Mouse (Mus musculus) embryo, embryonic 10 days (tissue): ENCODE results near the gene Serpinf2.
A peak's percentile ranks its signal among the peaks of the same experiment; 100 is the strongest.
"Not testable (repeated sequence)": the region's sequence is repeated elsewhere in the genome, so short reads cannot be mapped to it uniquely, and the experiment has no call there.

Experiments used
- DNase-seq: peaks from one replicate; pipeline ENCODE4 v3.0.0-alpha.2; 2015; ENCODE audit warnings: low spot score

Gene Serpinf2

DNA sequence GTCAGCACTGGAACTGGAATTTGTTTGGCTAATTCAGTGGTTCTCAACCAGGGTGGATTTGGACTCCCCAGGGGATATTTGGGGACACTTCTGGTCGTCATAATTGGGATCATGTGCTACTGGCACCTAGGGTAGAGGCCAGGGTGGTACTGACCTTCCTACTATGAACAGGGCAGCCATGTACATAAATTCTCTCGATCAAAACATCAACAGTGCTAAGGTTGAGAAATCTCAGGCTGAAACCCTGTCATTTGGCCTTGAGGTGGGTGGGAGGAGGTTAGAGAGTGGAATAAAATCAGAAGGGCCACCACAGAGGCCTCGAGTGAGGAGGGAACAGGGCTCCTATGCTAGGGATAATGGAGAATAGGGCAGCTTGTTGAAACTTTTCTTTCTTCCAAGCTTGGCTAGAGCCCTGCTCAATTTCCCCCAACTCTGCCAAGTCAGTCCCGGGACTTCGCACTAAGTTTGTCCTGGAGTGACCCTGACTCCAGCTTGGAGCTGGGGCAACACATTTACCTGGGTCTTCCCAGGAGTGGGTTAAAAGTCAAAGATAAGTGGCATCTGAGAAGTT lies 19.8 kb upstream of the Serpinf2 start:
- no peak for DNase-seq

GRCm38 (mm10) chr11:75458628-75459041 lies 19.2 kb upstream of the Serpinf2 start:
- DNase-seq: no peak

GRCm38 (mm10) chr11:75458169-75458568 lies 18.8 kb upstream of the Serpinf2 start:
- DNase-seq: peak; percentile 65

DNA sequence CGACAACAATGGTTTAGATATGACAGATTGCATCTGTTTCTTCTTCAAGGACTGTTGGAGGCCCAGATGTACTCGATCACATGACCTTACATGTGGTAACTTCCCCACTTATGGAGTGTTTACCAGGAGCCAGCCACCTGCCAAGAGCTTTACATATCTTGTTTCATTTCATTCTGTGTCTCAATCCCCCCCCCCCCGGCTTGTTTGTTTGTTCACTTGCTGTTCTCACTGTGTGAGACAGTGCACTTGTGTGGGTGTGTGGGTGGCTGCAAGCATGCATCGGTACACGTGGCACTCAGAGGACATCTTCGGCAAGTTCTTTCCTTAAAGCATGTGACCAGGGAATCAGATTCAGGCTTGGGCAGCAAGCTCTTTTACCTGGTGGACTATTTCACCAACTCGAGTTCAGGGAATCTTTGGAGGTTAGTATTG lies 17.1 kb upstream of the Serpinf2 start:
- DNase-seq: no peak

- not testable (repeated sequence) for DNase-seq
Measured at GRCm38 (mm10) chr11:75455971-75456370, 16.6 kb upstream of the Serpinf2 start.

- no peak for DNase-seq
Measured at GRCm38 (mm10) chr11:75455041-75455736, 15.8 kb upstream of the Serpinf2 start.

- peak; percentile 94 for DNase-seq
Measured at GRCm38 (mm10) chr11:75453991-75454930, 14.9 kb upstream of the Serpinf2 start, which contains the start of gene Wdr81. Gene Wdr81, minus strand, starts transcription at chr11:75454717.

GRCm38 (mm10) chr11:75452812-75453557 lies 13.6 kb upstream of the Serpinf2 start:
- DNase-seq: no peak

DNA sequence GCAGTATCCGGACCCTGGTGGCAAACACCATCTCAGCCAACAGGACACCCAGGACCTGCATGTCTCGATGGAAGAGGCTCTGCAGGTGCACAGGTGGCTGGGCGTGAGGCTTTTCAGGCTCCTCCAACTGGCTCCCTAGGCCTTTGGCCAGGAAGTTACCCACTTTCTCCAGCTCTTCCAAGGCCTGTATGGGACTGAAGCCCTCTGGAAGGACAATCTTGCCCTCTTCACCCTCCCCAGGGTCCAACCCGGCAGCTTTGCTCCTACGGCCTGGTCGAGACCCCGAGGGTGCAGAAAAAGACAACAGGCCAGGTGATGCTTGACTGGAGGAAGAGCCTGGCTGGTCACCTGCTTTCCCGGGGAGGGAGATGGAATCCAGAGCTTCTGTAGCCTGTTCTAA lies 12.7 kb upstream of the Serpinf2 start:
- no peak for DNase-seq

- no peak for DNase-seq
Measured at GRCm38 (mm10) chr11:75450936-75451335, 11.5 kb upstream of the Serpinf2 start.

DNA sequence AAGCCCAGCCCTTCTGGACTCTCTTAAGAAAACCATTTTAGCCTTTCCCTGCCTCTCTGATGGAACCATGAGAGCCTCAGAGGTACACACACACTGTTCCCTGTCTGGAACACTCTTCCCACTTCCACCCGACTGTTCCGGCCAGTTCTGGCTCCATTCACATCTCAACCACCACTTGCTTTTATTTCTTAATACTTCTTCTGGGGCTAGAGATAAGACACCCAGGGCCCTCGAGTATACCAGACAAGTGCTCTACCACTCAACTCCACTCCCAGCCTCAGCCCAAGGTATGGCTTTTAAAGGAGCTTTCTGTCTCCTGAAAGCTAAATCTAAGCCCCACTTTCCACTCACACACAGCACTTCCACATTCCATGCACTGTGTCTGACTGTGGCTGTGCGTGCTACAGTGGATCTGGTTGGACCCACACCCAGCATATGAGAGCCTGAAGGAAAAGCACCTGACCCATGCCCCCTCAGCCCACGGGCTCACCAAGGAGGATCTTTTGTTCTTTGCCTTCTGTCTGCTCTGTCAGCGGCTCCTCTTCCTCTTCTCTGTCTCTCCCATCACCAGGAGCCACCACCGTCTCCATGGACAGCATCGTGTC lies 11.0 kb upstream of the Serpinf2 start:
- no peak for DNase-seq

- no peak for DNase-seq
Measured at GRCm38 (mm10) chr11:75449695-75450094, 10.3 kb upstream of the Serpinf2 start.

DNA sequence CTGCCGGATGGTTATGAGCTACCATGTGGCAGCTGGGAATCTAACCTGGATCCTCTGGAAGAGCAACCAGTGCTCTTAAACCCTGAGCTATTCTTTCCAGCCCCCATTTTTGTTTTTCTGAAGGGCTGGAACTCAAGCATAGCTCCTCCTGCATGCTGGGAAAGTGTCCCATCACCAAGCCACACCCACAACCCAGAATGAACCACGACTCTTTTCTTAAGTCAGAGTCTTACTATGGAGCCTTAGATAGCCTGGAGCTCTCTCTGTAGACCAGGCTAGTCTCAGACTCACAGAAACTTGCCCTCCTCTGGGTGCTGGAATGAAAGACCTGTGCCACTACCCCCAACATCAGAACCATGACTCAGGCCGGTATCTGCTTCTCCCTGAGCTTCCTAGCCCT lies 9.2 kb upstream of the Serpinf2 start:
- DNase-seq: no peak

DNA sequence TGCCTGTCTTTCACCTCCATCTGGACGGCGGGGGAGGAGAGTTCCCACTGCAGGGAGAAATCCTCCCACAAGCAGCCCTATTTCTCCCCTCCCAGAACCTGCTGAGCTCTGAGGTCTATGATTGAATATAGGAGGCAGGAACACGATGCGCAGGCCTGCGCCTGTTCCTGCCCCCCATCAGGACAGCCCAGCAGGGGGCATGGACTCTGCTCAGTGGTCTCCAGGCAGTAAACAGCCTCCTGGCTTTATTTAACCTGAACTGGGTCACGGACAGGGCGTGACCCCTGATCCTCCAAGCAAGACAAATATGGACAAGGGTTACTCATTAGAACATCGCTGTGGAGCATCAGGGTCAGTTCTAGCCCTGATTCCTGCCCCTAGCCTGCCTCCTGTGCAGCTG lies 4.3 kb upstream of the Serpinf2 start:
- DNase-seq: peak; percentile 55

GRCm38 (mm10) chr11:75441601-75442000 lies 2.2 kb upstream of the Serpinf2 start:
- DNase-seq: no peak

GRCm38 (mm10) chr11:75441034-75441433 lies 1.6 kb upstream of the Serpinf2 start:
- DNase-seq: no peak

DNA sequence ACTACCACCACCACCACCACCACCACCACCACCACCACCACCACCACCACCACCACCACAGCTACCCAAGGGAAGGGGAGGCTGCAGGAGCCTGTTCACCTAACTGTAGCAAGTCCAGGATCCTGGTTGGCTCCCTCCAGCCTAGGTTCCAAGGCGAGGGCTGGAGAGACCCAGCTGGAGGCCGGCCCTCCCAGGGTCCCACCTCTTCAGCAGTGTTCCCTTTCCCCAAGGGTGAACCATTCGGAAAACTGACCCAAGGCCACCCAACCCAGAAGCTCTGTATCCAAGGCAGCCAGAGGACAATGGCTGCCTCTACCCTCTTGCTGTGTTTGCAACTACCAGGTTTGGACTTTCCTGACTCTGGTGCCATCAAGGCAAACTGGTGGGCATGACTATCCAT lies 560 bp upstream of the Serpinf2 start:
- no peak for DNase-seq

- no peak for DNase-seq
Measured at GRCm38 (mm10) chr11:75438804-75439203, 587 bp downstream of the Serpinf2 start.

DNA sequence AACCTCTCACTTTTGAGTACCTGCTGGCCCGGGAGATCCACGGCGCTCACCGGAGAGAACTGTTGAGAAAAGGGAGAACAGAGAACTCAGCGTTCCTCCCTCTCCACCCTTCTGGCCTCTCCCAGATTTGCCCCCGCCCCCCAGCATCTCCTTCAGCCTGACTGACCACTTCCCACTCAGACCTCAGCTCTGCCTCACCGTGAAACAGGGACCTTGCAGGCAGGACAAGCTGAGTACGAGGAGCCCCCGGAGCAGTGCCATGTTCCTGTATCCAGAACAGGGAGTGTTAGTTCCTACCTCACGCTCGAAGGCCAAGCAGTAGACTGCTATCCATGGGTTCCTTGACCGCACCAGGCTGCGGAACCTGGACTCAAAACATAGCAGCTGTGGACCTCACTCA lies 1.2 kb downstream of the Serpinf2 start:
- DNase-seq: no peak

DNA sequence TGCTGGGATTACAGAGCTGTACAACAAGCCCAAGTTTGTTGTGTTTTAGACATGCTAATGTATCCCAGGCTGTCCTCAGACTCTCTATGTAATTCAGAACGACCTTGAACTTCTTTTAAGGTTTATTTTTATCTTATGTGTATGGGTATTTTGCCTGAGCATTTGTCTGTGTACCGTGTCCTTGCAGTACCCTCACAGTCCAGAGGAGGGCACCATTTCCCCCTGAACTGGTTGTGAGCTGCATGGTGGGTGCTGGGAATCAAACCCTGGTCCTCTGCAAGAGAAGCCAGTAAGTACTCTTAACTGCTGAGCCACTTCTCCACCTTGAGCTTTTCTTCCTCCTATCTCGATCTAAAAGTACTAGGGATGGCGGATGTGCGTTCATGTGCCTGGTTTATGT lies 5.3 kb downstream of the Serpinf2 start:
- DNase-seq: no peak

- DNase-seq: no peak
Measured at GRCm38 (mm10) chr11:75431307-75431706, 8.1 kb downstream of the Serpinf2 start.
